Mouse (Mus musculus): ENCODE results near the gene Dnajb11. TPM values are rescaled to one million over a fixed set of nuclear protein-coding genes. Genes with fewer than 3 reads are reported as not detected.

The Dnajb11 gene
- total and polyA plus RNA-seq, 2 experiments from 2014 or later = 63.0 to 86.1 TPM

GRCm38 (mm10) chr16:22844061-22844801 is 13.4 kb upstream of the Dnajb11 start:
- no peaks in the 10 kb centered on the region for H3K27me3 ChIP-seq (ENCODE audit: insufficient read depth, low read length)
- H3K4me2 ChIP-seq (ENCODE audit: low read depth) = peak overlapping the region; percentile 95
- WGBS = 11% methylated on average over 26 of the region's 26 CpGs
- no peaks in the 10 kb centered on the region; the same call in 1 of the 2 replicates for H3K4me1 ChIP-seq (ENCODE audit: insufficient read depth)
- TF ChIP-seq CTCF (IDR thresholded peaks at IDR 0.05; ENCODE audit: low read depth) = no peak
- H3K27ac ChIP-seq (ENCODE audit: low read depth, low read length) = peak overlapping the region; percentile 50; the same call in 1 of the 2 replicates
- H3K4me3 ChIP-seq (ENCODE audit: low read depth, low read length) = peak overlapping the region; percentile 61
- ATAC-seq (peak; percentile 99), DNase-seq (peak; percentile 88)
- H3K36me3 ChIP-seq (ENCODE audit: insufficient read depth) = no peaks in the 10 kb centered on the region; the same call in 1 of the 2 replicates
- peak overlapping the region; percentile 77 for H3K9ac ChIP-seq
- H3K9me3 ChIP-seq (ENCODE audit: low read length) = no peaks in the 10 kb centered on the region

GRCm38 (mm10) chr16:22844834-22845233 is 12.8 kb upstream of the Dnajb11 start:
- no peak for TF ChIP-seq CTCF (IDR thresholded peaks at IDR 0.05; ENCODE audit: low read depth)
- H3K36me3 ChIP-seq (ENCODE audit: insufficient read depth) = no peaks in the 10 kb centered on the region; the same call in 1 of the 2 replicates
- no peak overlapping the region for H3K27ac ChIP-seq (ENCODE audit: low read depth, low read length)
- H3K9me3 ChIP-seq (ENCODE audit: low read length) = no peaks in the 10 kb centered on the region
- no peak for DNase-seq
- no peaks in the 10 kb centered on the region for H3K27me3 ChIP-seq (ENCODE audit: insufficient read depth, low read length)
- H3K4me1 ChIP-seq (ENCODE audit: insufficient read depth) = no peaks in the 10 kb centered on the region; the same call in 1 of the 2 replicates
- peak overlapping the region; percentile 95 for H3K4me2 ChIP-seq (ENCODE audit: low read depth)
- peak overlapping the region; percentile 77 for H3K9ac ChIP-seq
- H3K4me3 ChIP-seq (ENCODE audit: low read depth, low read length) = peak overlapping the region; percentile 61
- no peak for ATAC-seq
- WGBS = 64% methylated on average over 5 of the region's 5 CpGs

- TF ChIP-seq CTCF (IDR thresholded peaks at IDR 0.05; ENCODE audit: low read depth) = no peak
- H3K9me3 ChIP-seq (ENCODE audit: low read length) = no peaks in the 10 kb centered on the region
- ATAC-seq = no peak
- no peaks in the 10 kb centered on the region; the same call in 1 of the 2 replicates for H3K4me1 ChIP-seq (ENCODE audit: insufficient read depth)
- no peak overlapping the region for H3K9ac ChIP-seq
- no peak overlapping the region for H3K4me2 ChIP-seq (ENCODE audit: low read depth)
- H3K4me3 ChIP-seq (ENCODE audit: low read depth, low read length) = no peak overlapping the region
- H3K27me3 ChIP-seq (ENCODE audit: insufficient read depth, low read length) = no peaks in the 10 kb centered on the region
- WGBS = 87% methylated on average over 4 of the region's 4 CpGs
- no peak overlapping the region for H3K27ac ChIP-seq (ENCODE audit: low read depth, low read length)
- DNase-seq = no peak
- H3K36me3 ChIP-seq (ENCODE audit: insufficient read depth) = no peaks in the 10 kb centered on the region; the same call in 1 of the 2 replicates
Measured at GRCm38 (mm10) chr16:22845481-22845880, 12.2 kb upstream of the Dnajb11 start.

- TF ChIP-seq CTCF (IDR thresholded peaks at IDR 0.05; ENCODE audit: low read depth) = no peak
Measured at GRCm38 (mm10) chr16:22847686-22848085, 10.0 kb upstream of the Dnajb11 start.

GRCm38 (mm10) chr16:22848331-22848730 is 9.3 kb upstream of the Dnajb11 start:
- no peaks in the 10 kb centered on the region; the same call in 1 of the 2 replicates for H3K4me1 ChIP-seq (ENCODE audit: insufficient read depth)
- TF ChIP-seq CTCF (IDR thresholded peaks at IDR 0.05; ENCODE audit: low read depth) = no peak
- H3K4me2 ChIP-seq (ENCODE audit: low read depth) = no peak overlapping the region
- H3K4me3 ChIP-seq (ENCODE audit: low read depth, low read length) = no peak overlapping the region
- no peaks in the 10 kb centered on the region for H3K27me3 ChIP-seq (ENCODE audit: insufficient read depth, low read length)
- no peaks in the 10 kb centered on the region for H3K9me3 ChIP-seq (ENCODE audit: low read length)
- no peaks in the 10 kb centered on the region for H3K36me3 ChIP-seq (ENCODE audit: insufficient read depth)
- ATAC-seq = no peak
- no peak overlapping the region for H3K9ac ChIP-seq
- WGBS = 69% methylated on average over 1 of the region's 1 CpGs
- H3K27ac ChIP-seq (ENCODE audit: low read depth, low read length) = no peak overlapping the region
- no peak for DNase-seq

More at GRCm38 (mm10) chr16:22847686-22848085, 10.0 kb upstream of the Dnajb11 start:
- H3K27ac ChIP-seq (ENCODE audit: low read depth, low read length) = no peak overlapping the region
- no peaks in the 10 kb centered on the region for H3K9me3 ChIP-seq (ENCODE audit: low read length)
- H3K9ac ChIP-seq = no peak overlapping the region
- no peak for ATAC-seq
- no peak overlapping the region for H3K4me2 ChIP-seq (ENCODE audit: low read depth)
- H3K27me3 ChIP-seq (ENCODE audit: insufficient read depth, low read length) = no peaks in the 10 kb centered on the region
- H3K36me3 ChIP-seq (ENCODE audit: insufficient read depth) = no peaks in the 10 kb centered on the region
- no peak overlapping the region for H3K4me3 ChIP-seq (ENCODE audit: low read depth, low read length)
- no peaks in the 10 kb centered on the region; the same call in 1 of the 2 replicates for H3K4me1 ChIP-seq (ENCODE audit: insufficient read depth)
- 80% methylated on average over 1 of the region's 1 CpGs for whole genome bisulfite sequencing
- DNase-seq = no peak

- Histone ChIP-seq H3K9me3 (ENCODE audit: low read length) (no peaks in the 10 kb centered on the region), H3K4me1 (ENCODE audit: insufficient read depth) (0 out of 2 replicates have a peak, but pooled peaks cover 5% of the 10 kb centered on the region), H3K27ac (ENCODE audit: low read depth, low read length) (no peak overlapping the region), H3K4me2 (ENCODE audit: low read depth) (no peak overlapping the region), H3K27me3 (ENCODE audit: insufficient read depth, low read length) (no peaks in the 10 kb centered on the region), H3K4me3 (ENCODE audit: low read depth, low read length) (no peak overlapping the region), H3K36me3 (ENCODE audit: insufficient read depth) (no peaks in the 10 kb centered on the region), H3K9ac (no peak overlapping the region)
- 95% methylated on average over 4 of the region's 4 CpGs for WGBS
- ATAC-seq = no peak
- no peak for DNase-seq
- no peak for TF ChIP-seq CTCF (IDR thresholded peaks at IDR 0.05; ENCODE audit: low read depth)
Measured at GRCm38 (mm10) chr16:22852709-22853108, 4.9 kb upstream of the Dnajb11 start.

GRCm38 (mm10) chr16:22856773-22857172 is 872 bp upstream of the Dnajb11 start:
- H3K4me3 ChIP-seq (ENCODE audit: low read depth, low read length) = peak overlapping the region; percentile 94
- H3K36me3 ChIP-seq (ENCODE audit: insufficient read depth) = 0 out of 2 replicates have a peak, but pooled peaks cover 4% of the 10 kb centered on the region
- WGBS = 13% methylated on average over 9 of the region's 9 CpGs

More at GRCm38 (mm10) chr16:22856773-22857172, 872 bp upstream of the Dnajb11 start:
- Histone ChIP-seq H3K27ac (ENCODE audit: low read depth, low read length) (no peak overlapping the region), H3K4me1 (ENCODE audit: insufficient read depth) (peaks cover 12% of the 10 kb centered on the region; the same call in 1 of the 2 replicates), H3K4me2 (ENCODE audit: low read depth) (peak overlapping the region; percentile 71), H3K9ac (peak overlapping the region; percentile 33), H3K9me3 (ENCODE audit: low read length) (no peaks in the 10 kb centered on the region), H3K27me3 (ENCODE audit: insufficient read depth, low read length) (no peaks in the 10 kb centered on the region)
- no peak for TF ChIP-seq CTCF (IDR thresholded peaks at IDR 0.05; ENCODE audit: low read depth)
- no peak for DNase-seq
- ATAC-seq = no peak
